ENCODE assay signal across 9 mouse cellular contexts in genomic region chr10:81430831-81431525, GRCm38 (mm10). TPM values are rescaled to one million over a fixed set of nuclear protein-coding genes. Genes with fewer than 3 reads are reported as not detected.
DNase-seq lines count a peak whose midpoint lies in the region; ATAC-seq lines count a peak whose summit lies in the region.
"Had no signal": no experiment of that assay in that cellular context is flagged by ENCODE, and none has a peak within 500 bp of the region (broad histone marks: within the 10 kb centered on the region; RNA-seq: fewer than 3 reads in every experiment).

No protein-coding gene starts in this region.

- peak overlapping the region; percentile 68 for H3K4me3 ChIP-seq in heart, embryonic 11.5 days (ENCODE audit: low read depth, low read length)
- peak overlapping the region; percentile 78 for H3K4me3 ChIP-seq in kidney, embryonic 16.5 days (ENCODE audit: low read length)
- H3K4me3 ChIP-seq in liver, embryonic 16.5 days (ENCODE audit: low read depth, low read length): peak overlapping the region; percentile 70

- peak; percentile 10 for DNase-seq in urinary bladder, postnatal 10 days (ENCODE audit: low spot score)
- no peak for DNase-seq in urinary bladder, adult 18-20 months (ENCODE audit: low spot score in 2 of 2)
- DNase-seq in cerebellum, postnatal 36 days: peak; percentile 82 to 88
- peak; percentile 81 to 86 for DNase-seq in right cerebral cortex, postnatal 10 days (ENCODE audit: low spot score in 2 of 2)

- peaks cover 27% of the 10 kb centered on the region for H3K4me1 ChIP-seq in heart, embryonic 11.5 days (ENCODE audit: control insufficient read depth, insufficient read depth, low read length)
- H3K4me1 ChIP-seq in kidney, embryonic 16.5 days (ENCODE audit: insufficient read depth, low read length): peaks cover 37% of the 10 kb centered on the region
- H3K4me1 ChIP-seq in liver, embryonic 16.5 days (ENCODE audit: control insufficient read depth, low read depth, low read length): peaks cover 33% of the 10 kb centered on the region

- no peak for ATAC-seq in heart, embryonic 11.5 days (replicated peaks; ENCODE audit: insufficient number of reproducible peaks, low FRiP score, low TSS enrichment)
- no peak for ATAC-seq in kidney, embryonic 16.5 days (ENCODE audit: low FRiP score, low TSS enrichment)
- ATAC-seq in liver, embryonic 16.5 days (ENCODE audit: low read depth): no peak
- ATAC-seq in megakaryocyte progenitor cell, adult 5-6 weeks (replicated peaks; ENCODE audit: poor library complexity): no peak

- H3K27me3 ChIP-seq in heart, embryonic 11.5 days (ENCODE audit: control insufficient read depth, insufficient read depth, low read length): peaks cover 16% of the 10 kb centered on the region
- no peaks in the 10 kb centered on the region for H3K27me3 ChIP-seq in kidney, embryonic 16.5 days (ENCODE audit: insufficient read depth, low read length)
- peaks cover 58% of the 10 kb centered on the region for H3K27me3 ChIP-seq in liver, embryonic 16.5 days (ENCODE audit: control insufficient read depth, insufficient read depth, low read depth, low read length)

- no peaks in the 10 kb centered on the region for H3K36me3 ChIP-seq in heart, embryonic 11.5 days (ENCODE audit: control insufficient read depth, insufficient read depth, low read length)
- H3K36me3 ChIP-seq in kidney, embryonic 16.5 days (ENCODE audit: insufficient read depth, low read length): no peaks in the 10 kb centered on the region
- H3K36me3 ChIP-seq in liver, embryonic 16.5 days (ENCODE audit: control insufficient read depth, insufficient read depth): no peaks in the 10 kb centered on the region

- WGBS in heart, embryonic 11.5 days (ENCODE audit: insufficient replicate concordance): 2% methylated on average over 48 of the region's 70 CpGs
- WGBS in kidney, embryonic 16.5 days: under 1% methylated on average over 61 of the region's 70 CpGs
- WGBS in liver, embryonic 16.5 days (ENCODE audit: insufficient replicate concordance): 2% methylated on average over 45 of the region's 70 CpGs

- peak overlapping the region; percentile 97 for H3K4me2 ChIP-seq in heart, embryonic 11.5 days
- peak overlapping the region; percentile 90 for H3K4me2 ChIP-seq in kidney, embryonic 16.5 days (replicated peaks; ENCODE audit: low read depth, low read length)
- H3K4me2 ChIP-seq in liver, embryonic 16.5 days (ENCODE audit: low read depth, low read length): peak overlapping the region; percentile 93

- H3K9me3 ChIP-seq in heart, embryonic 11.5 days (replicated peaks; ENCODE audit: control insufficient read depth, low read length): no peaks in the 10 kb centered on the region
- H3K9me3 ChIP-seq in kidney, embryonic 16.5 days (ENCODE audit: low read length): no peaks in the 10 kb centered on the region
- no peaks in the 10 kb centered on the region for H3K9me3 ChIP-seq in liver, embryonic 16.5 days (replicated peaks; ENCODE audit: control insufficient read depth, low read length)

- H3K9ac ChIP-seq in heart, embryonic 11.5 days (ENCODE audit: low read depth, low read length): peak overlapping the region; percentile 72
- peak overlapping the region; percentile 93 for H3K9ac ChIP-seq in kidney, embryonic 16.5 days (replicated peaks; ENCODE audit: low read length)
- peak overlapping the region; percentile 76 for H3K9ac ChIP-seq in liver, embryonic 16.5 days (ENCODE audit: low read depth, low read length)

- H3K27ac ChIP-seq in heart, embryonic 11.5 days (ENCODE audit: low read depth, low read length): peak overlapping the region; percentile 58
- H3K27ac ChIP-seq in kidney, embryonic 16.5 days (ENCODE audit: low read length): peak overlapping the region; percentile 97
- H3K27ac ChIP-seq in liver, embryonic 16.5 days (ENCODE audit: low read length): peak overlapping the region; percentile 91; the same call in 1 of the 2 replicates

RNA-seq across cellular contexts. Expression of gene Nfic, which starts 24.5 kb away (rescaled TPM):
- 28.1 and 29.8 TPM in 2 replicates for polyA plus RNA-seq in heart, embryonic 11.5 days (2014; fragmentation: Nextera tagmentation; extraction: Ambion mirVana)
- polyA plus RNA-seq in kidney, embryonic 16.5 days (2015; fragmentation: Nextera tagmentation; extraction: Ambion mirVana): 87.8 and 92.0 TPM in 2 replicates
- polyA plus RNA-seq in liver, embryonic 16.5 days (2015; fragmentation: Nextera tagmentation; extraction: Ambion mirVana): 10.2 and 12.0 TPM in 2 replicates
- total RNA-seq in megakaryocyte progenitor cell, adult 5-6 weeks (2015): 35.5 and 36.8 TPM in 2 replicates
- 4.0 and 5.0 TPM in 2 replicates for total RNA-seq in megakaryocyte progenitor cell, adult 5-6 weeks (2017)

RNA-seq across cellular contexts. Expression of gene Smim24, which starts 38.1 kb away (rescaled TPM):
- polyA plus RNA-seq in heart, embryonic 11.5 days (2014; fragmentation: Nextera tagmentation; extraction: Ambion mirVana): 4.2 and 5.8 TPM in 2 replicates
- 42.7 and 44.1 TPM in 2 replicates for polyA plus RNA-seq in kidney, embryonic 16.5 days (2015; fragmentation: Nextera tagmentation; extraction: Ambion mirVana)
- polyA plus RNA-seq in liver, embryonic 16.5 days (2015; fragmentation: Nextera tagmentation; extraction: Ambion mirVana): 1.7 and 4.1 TPM in 2 replicates
- total RNA-seq in megakaryocyte progenitor cell, adult 5-6 weeks (2015): 31.0 and 31.4 TPM in 2 replicates
- 7.5 and 17.1 TPM in 2 replicates for total RNA-seq in megakaryocyte progenitor cell, adult 5-6 weeks (2017)

RNA-seq across cellular contexts. Expression of gene Gm48552, which starts 42.2 kb away (rescaled TPM):
- 0.55 and 1.2 TPM in 2 replicates for polyA plus RNA-seq in heart, embryonic 11.5 days (2014; fragmentation: Nextera tagmentation; extraction: Ambion mirVana)
- 1.4 and 1.6 TPM in 2 replicates for polyA plus RNA-seq in kidney, embryonic 16.5 days (2015; fragmentation: Nextera tagmentation; extraction: Ambion mirVana)
- polyA plus RNA-seq in liver, embryonic 16.5 days (2015; fragmentation: Nextera tagmentation; extraction: Ambion mirVana): 0.44 and 0.48 TPM in 2 replicates
- total RNA-seq in megakaryocyte progenitor cell, adult 5-6 weeks (2015): not detected in 2 replicates
- 0.46 TPM in 1 of 2 replicates, not detected in the other for total RNA-seq in megakaryocyte progenitor cell, adult 5-6 weeks (2017)
- total RNA-seq: common myeloid progenitor, adult 5-6 weeks had no signal

RNA-seq across cellular contexts. Expression of gene Gm48551, which starts 46.7 kb away (rescaled TPM):
- polyA plus RNA-seq in heart, embryonic 11.5 days (2014; fragmentation: Nextera tagmentation; extraction: Ambion mirVana): 1.4 and 2.9 TPM in 2 replicates
- polyA plus RNA-seq in kidney, embryonic 16.5 days (2015; fragmentation: Nextera tagmentation; extraction: Ambion mirVana): 5.0 and 5.2 TPM in 2 replicates
- polyA plus RNA-seq in liver, embryonic 16.5 days (2015; fragmentation: Nextera tagmentation; extraction: Ambion mirVana): 0.54 and 0.55 TPM in 2 replicates
- 2.6 and 3.0 TPM in 2 replicates for total RNA-seq in megakaryocyte progenitor cell, adult 5-6 weeks (2015)
- total RNA-seq in megakaryocyte progenitor cell, adult 5-6 weeks (2017): 0.62 and 1.7 TPM in 2 replicates

RNA-seq across cellular contexts. Expression of gene Dohh, which starts 46.8 kb away (rescaled TPM):
- 47.5 and 61.4 TPM in 2 replicates for polyA plus RNA-seq in heart, embryonic 11.5 days (2014; fragmentation: Nextera tagmentation; extraction: Ambion mirVana)
- 87.6 and 104 TPM in 2 replicates for polyA plus RNA-seq in kidney, embryonic 16.5 days (2015; fragmentation: Nextera tagmentation; extraction: Ambion mirVana)
- polyA plus RNA-seq in liver, embryonic 16.5 days (2015; fragmentation: Nextera tagmentation; extraction: Ambion mirVana): 46.3 and 48.3 TPM in 2 replicates
- 9.3 and 13.7 TPM in 2 replicates for total RNA-seq in megakaryocyte progenitor cell, adult 5-6 weeks (2015)
- 36.5 and 52.5 TPM in 2 replicates for total RNA-seq in megakaryocyte progenitor cell, adult 5-6 weeks (2017)

Comparison
In these comparisons a context has a peak if more than half of its experiments do, and no peak if none do; other contexts are left out.
1. DNase-seq: peak in urinary bladder, postnatal 10 days (single experiment), cerebellum, postnatal 36 days (2 of 2) and right cerebral cortex, postnatal 10 days (2 of 2); none in urinary bladder, adult 18-20 months (0 of 2).
2. Peak in every context shown above with its lines, with median percentiles within 50 percentile points of each other: H3K27ac ChIP-seq, H3K4me2 ChIP-seq, H3K4me3 ChIP-seq and H3K9ac ChIP-seq.